Mouse (Mus musculus) brain, embryonic 14.5 days (tissue): ENCODE data around the gene Trpm3. TPM values are rescaled to one million over a fixed set of nuclear protein-coding genes. Genes with fewer than 3 reads are reported as not detected.
A peak's percentile ranks its signal among the peaks of the same experiment; 100 is the strongest.

Experiments
- DNase-seq: peaks from one replicate; pipeline ENCODE4 v3.0.0-alpha.2; 2011; ENCODE audit warnings: low read depth
- CTCF ChIP-seq: fragments of 200-500 bp; IDR thresholded peaks from 2 replicates; pipeline ENCODE4 v1.5.1; 2012; ENCODE audit warnings: inconsistent platforms, mild to moderate bottlenecking, moderate library complexity, borderline replicate concordance; ENCODE audit not compliant: insufficient read depth, insufficient read length; ENCODE audit errors: extremely low read depth
- POLR2A ChIP-seq: fragments of 200-500 bp; IDR thresholded peaks from 2 replicates; pipeline ENCODE4 v1.6.1; 2012; ENCODE audit warnings: mild to moderate bottlenecking, inconsistent platforms, borderline replicate concordance; ENCODE audit not compliant: poor library complexity, insufficient read depth, insufficient read length, severe bottlenecking; ENCODE audit errors: extremely low read depth
- polyA plus RNA-seq: library from polyadenylated mRNA; depleted of rRNA; stranded (reverse); fragments of >200 nt; gene quantifications from 2 replicates; pipeline ENCODE4 v1.2.3, GENCODE M21; 2012

Gene Trpm3
- polyA plus RNA-seq, 1 experiment: 27.7 TPM

DNA sequence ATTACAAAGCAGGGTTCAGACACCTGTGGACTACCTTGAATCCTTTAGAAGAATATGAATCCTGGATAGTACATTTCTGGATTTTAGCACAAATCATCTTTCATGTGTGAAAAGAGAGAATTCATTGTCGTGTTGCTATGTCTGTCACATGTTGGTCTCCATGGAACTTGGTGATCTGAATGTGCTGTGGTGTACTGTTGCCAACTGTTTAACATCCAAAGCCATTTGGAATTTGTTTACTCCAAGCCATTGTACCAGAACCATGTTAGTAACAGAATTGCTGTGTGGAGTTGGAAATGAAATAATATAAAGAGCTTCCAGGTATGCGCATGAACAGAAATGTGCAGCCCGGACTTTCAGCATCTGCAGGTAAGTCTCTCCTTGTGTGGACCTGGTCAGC lies 41.3 kb downstream of the Trpm3 start:
- no peak for DNase-seq
- TF ChIP-seq POLR2A (no peak), CTCF (no peak)

DNA sequence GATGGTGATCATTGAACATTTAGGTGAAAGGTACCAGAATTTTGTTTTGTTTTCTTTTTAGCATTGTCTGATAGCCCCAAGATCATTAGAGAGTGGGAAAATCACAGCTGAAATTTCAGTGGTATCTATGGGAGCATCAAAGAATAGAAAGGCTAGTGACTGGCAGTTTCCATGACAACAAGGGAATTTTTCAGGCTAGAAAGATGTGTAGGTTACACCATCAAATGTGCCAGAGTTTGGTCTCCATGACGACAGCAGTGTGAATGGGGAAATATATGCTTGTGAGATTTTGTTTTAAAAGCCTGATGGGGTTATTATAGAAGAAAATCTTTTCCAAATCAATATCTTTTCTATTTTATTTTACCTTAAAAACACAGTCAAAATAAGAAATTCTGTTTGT lies 50.9 kb downstream of the Trpm3 start:
- DNase-seq: peak; percentile 90
- TF ChIP-seq POLR2A (no peak), CTCF (no peak)

DNA sequence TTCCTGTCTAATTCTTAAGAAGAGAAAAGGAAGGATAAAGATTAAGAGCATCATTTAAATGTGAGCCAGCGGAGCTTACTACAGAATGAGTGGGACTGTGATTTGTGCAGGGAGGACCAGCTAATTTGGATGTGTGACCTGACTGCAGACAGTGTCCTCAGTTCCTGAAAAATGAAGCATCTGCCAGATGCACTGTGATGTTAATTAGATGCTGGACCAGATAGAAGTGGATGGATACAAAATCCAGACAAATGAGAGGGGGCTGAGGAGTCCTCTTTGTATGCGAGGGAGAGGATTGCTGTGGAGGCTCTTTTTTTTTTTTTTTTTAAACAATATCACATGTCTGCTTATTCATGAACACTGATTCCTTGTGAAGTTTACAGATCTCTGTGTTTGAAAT lies 83.7 kb downstream of the Trpm3 start:
- peak; percentile 60 for DNase-seq
- TF ChIP-seq CTCF: no peak
- no peak for TF ChIP-seq POLR2A

DNA sequence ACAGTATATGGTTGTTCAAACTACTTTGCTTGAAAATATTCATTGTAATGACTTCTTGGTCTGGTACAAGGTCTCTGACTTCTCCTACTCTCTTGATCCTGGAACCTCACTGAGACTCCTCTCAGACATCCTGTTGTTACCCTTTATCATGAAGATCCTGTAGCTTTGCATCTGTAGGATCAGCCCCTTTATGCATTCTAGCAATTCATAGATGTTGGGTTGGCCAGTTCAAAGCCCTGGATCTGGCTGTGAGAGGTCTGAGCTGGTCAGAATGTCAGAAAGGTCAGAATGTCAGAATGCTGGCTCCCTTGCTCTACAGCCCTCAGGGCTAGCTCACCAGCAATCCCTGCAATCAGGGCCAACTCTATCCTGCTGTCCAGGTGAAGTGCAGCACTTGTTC lies 95.3 kb downstream of the Trpm3 start:
- DNase-seq: no peak
- TF ChIP-seq POLR2A (no peak), CTCF (no peak)

DNA sequence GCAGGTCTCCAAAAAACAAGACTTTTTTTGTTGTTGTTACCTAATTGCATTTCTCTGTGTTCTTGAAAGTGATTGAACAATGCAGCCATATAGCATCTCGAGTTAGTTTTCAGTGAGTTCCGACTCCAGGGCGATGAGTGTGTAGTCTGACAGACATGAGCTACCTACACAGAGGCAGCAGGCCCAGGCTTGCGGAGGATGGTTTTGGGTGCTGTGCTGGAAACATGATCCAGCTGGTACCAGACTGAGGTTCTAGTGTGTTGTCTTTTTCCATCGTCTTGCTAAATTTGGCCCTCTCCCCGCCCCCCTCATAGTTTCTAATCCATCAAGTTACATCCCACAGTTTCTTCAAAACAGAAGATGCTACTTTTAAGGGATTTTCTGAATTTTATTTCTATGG lies 110.2 kb downstream of the Trpm3 start:
- TF ChIP-seq POLR2A: no peak
- no peak for TF ChIP-seq CTCF
- no peak for DNase-seq

DNA sequence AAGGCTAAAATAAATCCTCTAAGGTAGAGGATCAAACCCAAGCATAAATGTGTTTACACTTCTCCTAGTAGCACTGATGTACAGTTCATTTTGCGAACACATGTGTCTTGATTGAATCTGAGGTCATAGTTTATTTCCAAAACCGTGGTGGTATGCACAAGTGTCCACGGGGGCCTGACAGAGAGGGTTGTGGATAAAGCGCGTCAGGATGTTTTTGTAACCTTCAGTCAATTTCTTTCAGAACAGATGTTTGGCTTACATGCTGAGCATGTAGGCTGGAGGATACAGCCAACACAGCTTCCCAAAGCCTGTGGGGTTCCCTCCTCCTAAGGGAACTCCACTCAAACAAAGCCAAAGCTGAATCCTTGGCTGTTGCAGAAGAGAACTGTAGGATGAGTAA lies 134.1 kb downstream of the Trpm3 start:
- peak; percentile 50 for DNase-seq
- TF ChIP-seq CTCF: no peak
- no peak for TF ChIP-seq POLR2A

DNA sequence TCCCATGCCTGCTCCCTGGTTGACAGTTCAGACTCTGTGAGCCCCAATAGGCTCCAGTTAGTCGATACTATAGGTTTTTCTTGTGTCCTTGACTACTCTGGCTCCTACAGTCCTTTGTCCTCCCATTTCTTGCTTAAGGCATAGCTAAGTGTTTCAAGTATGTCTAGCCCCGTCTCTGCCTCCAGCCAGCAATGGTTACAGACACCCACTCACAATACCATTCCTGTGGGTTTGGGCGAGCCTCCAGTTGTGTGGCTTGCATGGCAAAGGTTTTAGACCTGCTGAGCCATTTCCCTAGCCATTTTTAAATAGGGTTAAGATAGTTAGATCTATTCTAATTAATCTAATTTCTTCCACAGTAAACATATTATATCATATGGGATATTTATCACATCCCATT lies 145.8 kb downstream of the Trpm3 start:
- no peak for DNase-seq
- TF ChIP-seq POLR2A (no peak), CTCF (no peak)

DNA sequence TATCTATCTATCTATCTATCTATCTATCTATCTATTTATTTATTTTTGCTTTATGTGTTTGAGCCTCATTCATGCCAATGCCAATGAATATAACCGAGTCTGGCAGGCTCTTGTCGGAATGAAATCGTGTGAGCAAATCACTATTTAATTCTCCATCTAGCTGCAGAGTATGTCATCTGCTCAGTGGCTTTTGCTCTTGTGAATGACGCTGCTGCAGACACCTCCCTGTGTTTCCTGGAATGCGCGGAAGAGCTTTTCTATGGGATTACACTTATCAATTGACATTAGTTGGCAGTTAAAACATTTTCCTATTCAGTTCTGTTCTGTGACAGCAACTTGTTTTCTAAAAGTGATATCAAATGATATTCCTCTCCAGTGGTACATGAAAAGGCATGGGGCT lies 153.8 kb downstream of the Trpm3 start:
- DNase-seq: peak; percentile 57
- TF ChIP-seq POLR2A: no peak
- no peak for TF ChIP-seq CTCF

DNA sequence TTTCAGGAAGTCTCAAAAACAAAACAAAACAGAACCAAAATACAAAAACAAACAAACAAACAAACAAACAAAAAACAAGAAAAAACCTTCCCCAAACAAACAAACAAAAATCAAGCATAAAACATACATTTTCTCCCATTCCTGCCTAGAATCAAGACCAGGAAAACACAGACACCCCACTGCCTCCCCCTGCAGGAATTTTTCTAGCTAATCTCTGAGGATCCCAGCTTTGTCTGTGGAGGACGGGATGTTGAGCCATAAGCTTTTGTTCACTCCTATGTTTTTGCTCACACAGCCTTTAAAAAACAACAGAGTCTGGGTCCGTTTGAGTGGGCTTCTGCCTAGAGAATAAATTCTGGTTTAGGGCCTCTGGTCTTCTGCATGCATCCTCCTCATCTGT lies 162.1 kb downstream of the Trpm3 start:
- peak; percentile 55 for DNase-seq
- TF ChIP-seq CTCF: peak; percentile 27; the same call in 1 of the 2 replicates
- TF ChIP-seq POLR2A: no peak

DNA sequence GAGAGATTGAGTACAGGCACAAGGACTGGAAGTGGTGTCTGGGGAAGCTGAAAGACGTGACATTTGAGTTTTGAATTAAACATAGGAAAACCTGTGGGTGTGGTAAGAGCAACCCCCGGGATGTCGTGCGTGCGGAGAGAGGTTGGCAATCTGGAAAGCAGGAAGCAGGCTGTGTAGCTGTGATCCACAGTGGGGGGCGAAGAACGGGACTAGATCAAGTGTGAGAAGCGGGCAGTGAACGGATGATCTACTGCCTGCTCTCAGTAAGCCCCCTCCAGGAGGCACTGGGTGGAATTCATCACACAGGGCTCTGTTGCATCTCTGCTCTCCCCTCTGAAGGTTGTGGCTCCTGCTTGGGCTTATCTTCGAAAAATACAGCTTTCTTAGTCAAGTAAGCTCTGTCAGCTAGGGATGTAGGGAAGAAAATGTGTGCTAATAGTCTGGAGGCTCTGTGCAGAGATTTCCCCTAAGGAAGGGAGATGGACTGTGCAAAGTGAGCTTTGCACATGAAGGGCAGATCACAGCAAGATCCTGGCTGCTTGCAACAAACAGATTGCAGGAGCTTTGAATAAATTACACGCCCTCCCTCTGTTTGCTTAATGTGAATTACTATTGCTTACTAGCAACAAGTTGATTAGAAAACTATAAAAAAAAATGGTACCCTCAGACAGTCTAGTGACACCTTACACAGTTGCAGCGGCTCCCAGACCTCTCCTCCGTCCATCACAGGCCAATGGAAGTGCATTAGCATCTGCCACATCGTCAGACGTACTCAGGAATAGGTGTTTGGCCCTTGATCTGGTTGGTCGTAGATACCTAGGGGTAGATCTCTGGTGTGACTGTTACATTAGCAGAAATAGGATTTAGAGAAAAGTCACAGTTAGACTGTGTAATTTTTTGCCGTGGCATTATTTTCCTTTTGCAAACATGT lies 164.4 kb downstream of the Trpm3 start:
- peak; percentile 75 for DNase-seq

DNA sequence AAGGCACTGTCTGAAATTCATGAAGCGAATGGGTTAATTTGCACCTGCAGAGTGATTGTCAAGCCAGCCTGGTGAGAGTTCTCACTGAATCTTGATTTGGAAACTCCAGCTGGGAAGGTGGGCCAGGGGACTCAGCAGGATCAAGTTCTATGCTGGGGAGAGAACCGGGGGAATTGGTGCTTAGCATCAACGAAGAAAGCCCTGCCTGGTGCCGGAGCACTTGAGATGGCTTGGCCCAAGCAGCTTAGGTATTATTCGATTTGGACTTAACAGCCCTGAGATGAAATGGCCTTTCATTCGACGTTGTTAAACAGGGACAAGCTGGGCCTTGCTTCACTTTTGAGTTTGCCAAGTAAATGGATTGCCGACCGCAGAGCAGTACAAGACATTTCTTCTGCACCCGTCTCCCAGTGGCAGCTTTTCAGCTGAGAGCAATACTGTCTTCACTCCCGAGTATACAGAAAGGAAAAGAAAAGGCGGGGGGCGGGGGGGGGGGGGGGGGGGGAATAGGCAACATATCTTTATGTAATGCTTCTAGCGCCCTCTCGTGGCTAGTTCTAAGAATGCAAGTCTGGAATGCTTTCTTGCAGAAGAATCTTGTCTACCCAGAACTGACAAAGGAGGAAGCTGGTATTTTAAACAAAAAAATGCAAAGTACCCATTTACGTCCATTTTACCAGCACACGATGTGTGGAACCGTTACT lies 165.3 kb downstream of the Trpm3 start:
- DNase-seq: peak; percentile 93
- TF ChIP-seq CTCF (peak; percentile 51; the same call in 1 of the 2 replicates), POLR2A (no peak)

More for the DNA sequence above, 164.4 kb downstream of the Trpm3 start:
- TF ChIP-seq POLR2A (no peak), CTCF (no peak)
